Mouse (Mus musculus): ENCODE measurements around the gene Cachd1. TPM values are rescaled to one million over a fixed set of nuclear protein-coding genes. Genes with fewer than 3 reads are reported as not detected.

Gene Cachd1
- total and polyA plus RNA-seq, 3 experiments: 2.0 to 5.1 (median 3.5) TPM

DNA sequence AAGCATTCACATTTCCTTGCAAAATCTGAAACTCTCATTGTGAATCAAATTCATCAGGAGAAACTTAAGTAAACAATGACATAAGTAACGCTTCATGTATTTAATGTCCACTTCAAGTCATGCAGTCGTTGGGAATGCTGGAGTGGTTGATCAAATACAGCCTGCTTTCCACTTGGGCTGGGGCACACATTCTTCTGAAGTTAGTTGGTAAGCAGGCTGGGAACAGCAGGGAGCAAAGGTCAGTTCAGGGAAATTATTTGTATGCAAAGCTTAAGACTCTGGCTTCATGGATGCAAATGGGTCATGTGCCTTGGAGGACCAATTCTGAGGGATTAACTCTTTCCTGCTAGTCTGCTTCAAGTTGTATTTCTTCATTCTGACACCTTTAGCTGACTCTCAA lies 16.7 kb downstream of the Cachd1 start:
- 50% methylated on average over 2 of the region's 2 CpGs for WGBS
- H3K79me2 ChIP-seq (replicated peaks; ENCODE audit: control insufficient read depth, insufficient read depth, low read length): 0 out of 2 replicates have a peak, but pooled peaks cover 2% of the 10 kb centered on the region
- H3K9ac ChIP-seq (ENCODE audit: low read depth, low read length): no peak overlapping the region
- H3K27ac ChIP-seq: no peak overlapping the region
- H3K27me3 ChIP-seq (ENCODE audit: control insufficient read depth, insufficient read depth, low read length): no peaks in the 10 kb centered on the region
- TF ChIP-seq EP300 (IDR thresholded peaks at IDR 0.05; ENCODE audit: insufficient read depth, low read depth, low read length) (no peak), POLR2A (IDR thresholded peaks at IDR 0.05; ENCODE audit: insufficient read depth, low read depth, low read length) (no peak), CTCF (IDR thresholded peaks at IDR 0.05) (no peak)
- no peak for DNase-seq
- intact Hi-C loops (cut with DNase I): no loop called here
- H3K4me3 ChIP-seq: no peak overlapping the region
- no peaks in the 10 kb centered on the region for H3K36me3 ChIP-seq (ENCODE audit: control insufficient read depth, insufficient read depth, low read length)
- H3K4me1 ChIP-seq (ENCODE audit: control insufficient read depth, insufficient read depth, low read length): peaks cover 1% of the 10 kb centered on the region

DNA sequence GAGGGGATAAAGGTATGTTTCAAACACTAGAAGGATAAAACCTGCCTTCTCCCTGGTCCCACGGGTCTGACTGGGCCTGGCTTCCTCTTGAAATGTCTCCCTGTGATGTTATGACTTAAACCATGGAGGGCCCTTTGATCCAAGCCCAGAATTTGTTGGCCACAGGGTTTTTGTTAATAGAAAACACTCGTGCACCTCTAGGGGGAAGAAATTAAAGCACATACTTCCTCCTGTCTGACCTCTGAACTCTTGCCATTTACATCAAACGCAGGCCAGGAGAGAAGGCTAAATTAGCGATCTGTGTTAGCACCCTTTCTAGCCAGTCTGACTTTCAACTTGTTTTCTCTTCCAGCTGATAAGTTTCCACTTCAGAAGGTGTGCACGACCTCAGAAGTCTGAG lies 19.0 kb downstream of the Cachd1 start:
- H3K9ac ChIP-seq (ENCODE audit: low read depth, low read length): no peak overlapping the region
- 43% methylated on average over 5 of the region's 5 CpGs for WGBS

DNA sequence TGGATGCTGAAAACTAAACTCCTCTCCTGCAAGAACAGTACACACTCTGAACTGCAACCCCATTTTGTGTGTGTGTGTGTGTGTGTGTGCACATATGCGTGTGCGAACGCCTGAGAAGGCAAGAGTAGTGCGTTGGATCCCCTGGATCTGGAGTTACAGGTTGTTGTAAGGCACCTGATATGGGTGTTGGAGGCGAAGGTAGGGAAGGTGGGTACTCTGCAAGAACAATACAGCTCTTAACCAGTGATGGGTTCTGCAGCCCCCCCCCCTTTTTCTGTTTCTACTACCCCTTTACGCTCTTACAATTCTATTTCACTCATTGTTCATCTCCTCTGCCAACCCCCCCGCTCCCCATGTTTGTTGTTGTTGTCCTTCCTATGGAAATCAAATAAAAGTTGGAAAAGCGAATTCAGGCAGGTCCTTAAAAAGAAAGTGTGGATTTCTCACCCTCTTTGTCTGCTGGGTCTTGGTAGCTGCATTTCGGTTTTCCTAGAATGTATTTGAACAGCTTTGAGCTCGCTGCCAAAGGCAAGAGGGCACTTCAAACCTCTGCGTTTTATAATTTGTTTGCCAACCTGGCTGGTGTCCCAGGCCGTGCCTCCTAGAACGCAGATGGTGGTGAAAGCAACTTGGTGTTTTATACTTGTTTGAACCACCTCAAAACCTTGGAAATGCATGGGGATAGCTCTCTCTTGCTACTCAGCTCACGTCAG lies 24.4 kb downstream of the Cachd1 start:
- Histone ChIP-seq H3K27ac (no peak overlapping the region), H3K36me3 (ENCODE audit: control insufficient read depth, insufficient read depth, low read length) (no peaks in the 10 kb centered on the region), H3K27me3 (ENCODE audit: control insufficient read depth, insufficient read depth, low read length) (no peaks in the 10 kb centered on the region), H3K4me1 (ENCODE audit: control insufficient read depth, insufficient read depth, low read length) (no peaks in the 10 kb centered on the region), H3K79me2 (replicated peaks; ENCODE audit: control insufficient read depth, insufficient read depth, low read length) (0 out of 2 replicates have a peak, but pooled peaks cover 2% of the 10 kb centered on the region), H3K9ac (ENCODE audit: low read depth, low read length) (no peak overlapping the region), H3K4me3 (no peak overlapping the region)
- 80% methylated on average over 14 of the region's 14 CpGs for WGBS
- intact Hi-C loops (cut with DNase I): no loop called here
- TF ChIP-seq POLR2A (IDR thresholded peaks at IDR 0.05; ENCODE audit: insufficient read depth, low read depth, low read length): no peak
- TF ChIP-seq EP300 (IDR thresholded peaks at IDR 0.05; ENCODE audit: insufficient read depth, low read depth, low read length): no peak
- TF ChIP-seq CTCF (IDR thresholded peaks at IDR 0.05): no peak
- DNase-seq: peak; percentile 36 to 38

More for the DNA sequence above, 19.0 kb downstream of the Cachd1 start:
- Histone ChIP-seq H3K27ac (no peak overlapping the region), H3K79me2 (replicated peaks; ENCODE audit: control insufficient read depth, insufficient read depth, low read length) (0 out of 2 replicates have a peak, but pooled peaks cover 2% of the 10 kb centered on the region), H3K27me3 (ENCODE audit: control insufficient read depth, insufficient read depth, low read length) (no peaks in the 10 kb centered on the region), H3K4me3 (no peak overlapping the region), H3K4me1 (ENCODE audit: control insufficient read depth, insufficient read depth, low read length) (no peaks in the 10 kb centered on the region), H3K36me3 (ENCODE audit: control insufficient read depth, insufficient read depth, low read length) (no peaks in the 10 kb centered on the region)
- no peak for DNase-seq
- intact Hi-C loops (cut with DNase I): no loop called here
- TF ChIP-seq EP300 (IDR thresholded peaks at IDR 0.05; ENCODE audit: insufficient read depth, low read depth, low read length) (no peak), POLR2A (IDR thresholded peaks at IDR 0.05; ENCODE audit: insufficient read depth, low read depth, low read length) (no peak), CTCF (IDR thresholded peaks at IDR 0.05) (no peak)

DNA sequence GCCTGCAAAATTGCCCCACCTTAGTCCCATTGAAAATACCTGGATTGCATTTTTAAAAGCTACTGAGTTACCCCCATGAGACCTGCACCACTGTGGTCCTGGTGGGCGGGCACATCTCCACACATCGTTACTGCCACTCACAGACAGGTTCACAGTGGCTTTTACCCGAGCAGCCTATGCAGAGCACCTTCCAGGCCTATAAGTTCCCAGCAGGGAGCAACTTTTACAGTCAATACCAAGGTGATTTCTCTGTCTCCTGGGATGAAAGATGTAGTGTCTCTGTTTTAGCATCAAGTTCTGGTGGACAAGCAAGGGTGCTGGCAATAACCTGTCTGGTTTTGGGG lies 24.9 kb downstream of the Cachd1 start:
- no peak for DNase-seq
- Histone ChIP-seq H3K4me3 (no peak overlapping the region), H3K36me3 (ENCODE audit: control insufficient read depth, insufficient read depth, low read length) (no peaks in the 10 kb centered on the region), H3K27me3 (ENCODE audit: control insufficient read depth, insufficient read depth, low read length) (no peaks in the 10 kb centered on the region), H3K79me2 (replicated peaks; ENCODE audit: control insufficient read depth, insufficient read depth, low read length) (0 out of 2 replicates have a peak, but pooled peaks cover 2% of the 10 kb centered on the region), H3K27ac (no peak overlapping the region), H3K9ac (ENCODE audit: low read depth, low read length) (no peak overlapping the region), H3K4me1 (ENCODE audit: control insufficient read depth, insufficient read depth, low read length) (no peaks in the 10 kb centered on the region)
- WGBS: 83% methylated on average over 3 of the region's 3 CpGs
- no peak for TF ChIP-seq EP300 (IDR thresholded peaks at IDR 0.05; ENCODE audit: insufficient read depth, low read depth, low read length)
- TF ChIP-seq POLR2A (IDR thresholded peaks at IDR 0.05; ENCODE audit: insufficient read depth, low read depth, low read length): no peak
- no peak for TF ChIP-seq CTCF (IDR thresholded peaks at IDR 0.05)
- intact Hi-C loops (cut with DNase I): no loop called here

DNA sequence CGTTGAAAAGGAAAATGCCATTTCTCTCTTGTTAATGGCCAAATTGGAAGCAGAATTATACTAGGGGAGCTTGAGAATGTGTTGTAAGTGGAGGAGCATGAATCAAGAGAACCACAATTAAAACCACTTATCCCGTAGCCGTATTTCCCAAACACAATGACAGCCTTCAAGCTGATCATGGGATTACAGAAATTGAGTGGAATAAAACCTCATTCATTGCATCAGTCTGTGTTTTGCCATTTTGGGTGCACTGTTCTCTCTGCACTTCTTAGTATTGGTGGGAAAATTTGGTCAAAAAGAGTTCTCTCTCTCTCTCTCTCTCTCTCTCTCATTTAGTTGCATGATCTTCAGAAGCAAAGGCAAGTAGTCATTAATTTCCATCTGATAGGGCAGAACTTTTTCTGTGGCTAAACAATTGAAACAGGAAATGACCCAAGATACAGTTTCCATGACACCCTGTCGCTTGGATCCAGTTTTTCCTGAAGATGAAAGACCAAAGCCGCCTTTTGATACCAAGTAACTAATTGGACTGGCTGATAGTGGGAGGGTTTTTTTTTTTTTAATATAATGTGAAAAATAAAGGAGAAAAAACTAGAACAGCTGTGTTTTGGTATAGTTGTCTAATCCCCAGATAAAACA lies 34.7 kb downstream of the Cachd1 start:
- WGBS: 41% methylated on average over 5 of the region's 5 CpGs
- Histone ChIP-seq H3K4me3 (no peak overlapping the region), H3K36me3 (ENCODE audit: control insufficient read depth, insufficient read depth, low read length) (peaks cover 4% of the 10 kb centered on the region), H3K9ac (ENCODE audit: low read depth, low read length) (no peak overlapping the region), H3K27ac (no peak overlapping the region), H3K27me3 (ENCODE audit: control insufficient read depth, insufficient read depth, low read length) (no peaks in the 10 kb centered on the region), H3K79me2 (replicated peaks; ENCODE audit: control insufficient read depth, insufficient read depth, low read length) (no peaks in the 10 kb centered on the region), H3K4me1 (ENCODE audit: control insufficient read depth, insufficient read depth, low read length) (no peaks in the 10 kb centered on the region; the same call in 1 of the 2 replicates)
- intact Hi-C loops (cut with DNase I): no loop called here
- no peak for TF ChIP-seq CTCF (IDR thresholded peaks at IDR 0.05)
- no peak for TF ChIP-seq POLR2A (IDR thresholded peaks at IDR 0.05; ENCODE audit: insufficient read depth, low read depth, low read length)
- TF ChIP-seq EP300 (IDR thresholded peaks at IDR 0.05; ENCODE audit: insufficient read depth, low read depth, low read length): no peak
- DNase-seq: no peak

Data from heart, adult 2 months (tissue).